Mouse (Mus musculus) cerebellum, adult 2 months (tissue): ENCODE results near the gene Cmtm1.

Experiments
- CTCF ChIP-seq: fragments of 200-500 bp; IDR thresholded peaks from 2 replicates; pipeline ENCODE4 v1.5.1; 2011; ENCODE audit warnings: low read depth, mild to moderate bottlenecking, control low read depth, low read length, moderate library complexity, borderline replicate concordance; ENCODE audit not compliant: insufficient read depth
- POLR2A ChIP-seq: fragments of 200-500 bp; IDR thresholded peaks from 2 replicates; pipeline ENCODE4 v1.6.1; 2011; ENCODE audit warnings: low read length, control low read depth, borderline replicate concordance; ENCODE audit not compliant: insufficient read depth

DNA sequence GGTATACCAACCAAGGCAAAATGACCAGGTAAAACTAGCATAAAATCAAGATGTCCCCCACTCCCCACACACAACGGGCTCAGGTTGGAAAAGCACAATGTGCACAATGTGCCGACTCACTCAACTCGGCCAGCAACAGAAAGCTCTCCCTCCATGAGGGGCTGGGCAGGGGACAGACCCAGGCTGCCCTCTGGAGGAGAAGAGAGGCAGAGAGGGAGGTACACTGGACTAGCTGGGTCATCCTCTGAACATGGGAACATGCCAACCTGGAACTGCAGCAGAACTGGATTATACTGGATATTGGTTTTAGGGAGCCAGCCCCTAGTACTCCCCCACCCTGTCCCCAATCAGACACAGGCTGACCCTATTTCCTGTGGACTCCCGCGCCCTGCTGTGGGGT is 43.2 kb upstream of the Cmtm1 start:
- peak; percentile 30 for TF ChIP-seq CTCF
- TF ChIP-seq POLR2A, result no peak
